Mouse (Mus musculus) CH12.LX (cell line): ENCODE results near the gene Urad. TPM values are rescaled to one million over a fixed set of nuclear protein-coding genes. Genes with fewer than 3 reads are reported as not detected.

ENCODE experiments used
- polyA plus RNA-seq: library from polyadenylated mRNA; unstranded; fragments of >175 nt; gene quantifications from 2 replicates; pipeline ENCODE4 v1.2.1, GENCODE M21; 2012; ENCODE audit warnings: low read depth; ENCODE audit not compliant: insufficient read length
- total RNA-seq, 2 experiments: library from RNA; depleted of rRNA; stranded (reverse); fragments of 300-350 nt in 1 of 2; fragments of >200 nt in 1 of 2; gene quantifications; 2 replicates each; pipeline ENCODE4 v1.2.3; 2012 to 2014

Urad gene
- total and polyA plus RNA-seq, 3 experiments: not detected

Other genes starting within 250 kb of the Urad start
- 25.6 and 30.1 TPM in 2 replicates for gene Lnx2, start 245.9 kb downstream of the Urad start, total RNA-seq (2012; rRNA removed)
- 19.4 and 20.3 TPM in 2 replicates for gene Lnx2, start 245.9 kb downstream of the Urad start, total RNA-seq (2014; rRNA removed)
- gene Lnx2, start 245.9 kb downstream of the Urad start, polyA plus RNA-seq: 18.8 and 22.9 TPM in 2 replicates
- 293 and 334 TPM in 2 replicates for gene Polr1d, start 245.4 kb downstream of the Urad start, total RNA-seq (2012; rRNA removed)
- 354 and 381 TPM in 2 replicates for gene Polr1d, start 245.4 kb downstream of the Urad start, total RNA-seq (2014; rRNA removed)
- 300 and 322 TPM in 2 replicates for gene Polr1d, start 245.4 kb downstream of the Urad start, polyA plus RNA-seq
- gene Gsx1, start 133.7 kb downstream of the Urad start, total RNA-seq (2012; rRNA removed): not detected in 2 replicates
- not detected in 2 replicates for gene Gsx1, start 133.7 kb downstream of the Urad start, total RNA-seq (2014; rRNA removed)
- not detected in 2 replicates for gene Gsx1, start 133.7 kb downstream of the Urad start, polyA plus RNA-seq
- gene Pdx1, start 52.5 kb downstream of the Urad start, total RNA-seq (2012; rRNA removed): not detected in 2 replicates
- not detected in 2 replicates for gene Pdx1, start 52.5 kb downstream of the Urad start, total RNA-seq (2014; rRNA removed)
- not detected in 2 replicates for gene Pdx1, start 52.5 kb downstream of the Urad start, polyA plus RNA-seq
- not detected in 2 replicates for gene Cdx2, start 15.2 kb downstream of the Urad start, total RNA-seq (2012; rRNA removed)
- not detected in 2 replicates for gene Cdx2, start 15.2 kb downstream of the Urad start, total RNA-seq (2014; rRNA removed)
- gene Cdx2, start 15.2 kb downstream of the Urad start, polyA plus RNA-seq: not detected in 2 replicates
- gene Flt3, start 78.0 kb upstream of the Urad start, total RNA-seq (2012; rRNA removed): 0.76 TPM in 2 replicates
- 3.2 and 3.3 TPM in 2 replicates for gene Flt3, start 78.0 kb upstream of the Urad start, total RNA-seq (2014; rRNA removed)
- gene Flt3, start 78.0 kb upstream of the Urad start, polyA plus RNA-seq: 2.0 and 2.3 TPM in 2 replicates
- 40.2 and 42.9 TPM in 2 replicates for gene Pan3, start 107.7 kb upstream of the Urad start, total RNA-seq (2012; rRNA removed)
- 43.5 and 47.2 TPM in 2 replicates for gene Pan3, start 107.7 kb upstream of the Urad start, total RNA-seq (2014; rRNA removed)
- 24.4 and 37.6 TPM in 2 replicates for gene Pan3, start 107.7 kb upstream of the Urad start, polyA plus RNA-seq